Mouse (Mus musculus): ENCODE measurements around the gene Map3k1.

DNA sequence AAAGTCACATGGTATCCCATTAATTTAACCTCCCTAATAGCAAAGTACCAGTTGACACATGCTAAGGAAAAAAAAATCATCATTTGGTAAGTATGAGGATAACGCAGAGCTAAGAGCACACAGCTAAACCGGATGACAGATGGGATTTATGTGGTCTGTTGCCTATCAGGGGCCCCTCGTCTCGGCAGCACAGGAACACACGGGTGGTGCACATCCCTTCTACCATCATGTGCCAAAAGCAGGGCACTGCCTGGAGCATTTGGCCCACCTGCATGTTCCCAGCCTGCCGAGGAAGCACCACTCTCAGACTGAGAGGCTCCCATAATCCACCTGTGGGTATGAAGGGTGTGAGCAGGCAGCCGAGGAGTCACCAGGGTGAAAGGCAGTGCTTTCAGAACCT lies 63.6 kb downstream of the Map3k1 start:
- TF ChIP-seq POLR2A (IDR thresholded peaks at IDR 0.05; ENCODE audit: insufficient read depth, low read length) = no peak
- no peak for TF ChIP-seq CTCF (IDR thresholded peaks at IDR 0.05; ENCODE audit: low read depth, low read length)
- no peak for TF ChIP-seq EP300 (IDR thresholded peaks at IDR 0.05; ENCODE audit: insufficient read depth, low read depth, low read length)

All from ES-Bruce4 (cell line).